In genomic region chr13:51792729-51793424, GRCm38 (mm10) we compare ENCODE assay signal across 7 mouse cellular contexts. TPM values are rescaled to one million over a fixed set of nuclear protein-coding genes. Genes with fewer than 3 reads are reported as not detected.
DNase-seq lines count a peak whose midpoint lies in the region; ATAC-seq and TF ChIP-seq lines count a peak whose summit lies in the region.

No protein-coding gene starts in this region.

- H3K9me3 ChIP-seq in G1E (replicated peaks): no peaks in the 10 kb centered on the region
- no peaks in the 10 kb centered on the region for H3K9me3 ChIP-seq in limb, embryonic 10.5 days (replicated peaks)

- DNase-seq in G1E (ENCODE audit: low spot score): peak; percentile 62
- peak; percentile 31 for DNase-seq in adrenal gland, postnatal 25 days
- peak; percentile 59 to 67 for DNase-seq in heart, postnatal 14 days
- peak; percentile 66 for DNase-seq in limb, embryonic 10.5 days (ENCODE audit: low spot score)
- peak; percentile 49 for DNase-seq in mesoderm, embryonic 11.5 days (ENCODE audit: low read depth, low spot score)
- DNase-seq in spleen, postnatal 14 days (ENCODE audit: low spot score in 2 of 2): peak; percentile 45 to 50

- no peak for ATAC-seq in G1E (ENCODE audit: extremely low read depth, insufficient number of reproducible peaks, low FRiP score, poor library complexity, severe bottlenecking)
- peak; percentile 38; the same call in 1 of the 2 replicates for ATAC-seq in erythroid progenitor cell, adult 5-6 weeks (replicated peaks; ENCODE audit: low FRiP score, poor library complexity, severe bottlenecking)

- peak overlapping the region; percentile 88 for H3K27ac ChIP-seq in limb, embryonic 10.5 days

- peak overlapping the region; percentile 86 for H3K4me3 ChIP-seq in G1E (ENCODE audit: low read depth, low read length)
- peak overlapping the region; percentile 90 for H3K4me3 ChIP-seq in limb, embryonic 10.5 days

- TF ChIP-seq CTCF in G1E (IDR thresholded peaks at IDR 0.05; ENCODE audit: low read depth, low read length): no peak

- intact Hi-C loops in heart, postnatal 14 days (cut with DNase I): loop anchor here (5.0 kb wide), 1 partner anchor 66 kb away; no protein-coding TSS in a partner anchor

- H3K27me3 ChIP-seq in G1E (ENCODE audit: insufficient read depth, low read length): no peaks in the 10 kb centered on the region; the same call in 1 of the 2 replicates
- peaks cover 29% of the 10 kb centered on the region for H3K27me3 ChIP-seq in limb, embryonic 10.5 days (ENCODE audit: low read depth, poor library complexity, severe bottlenecking)

- H3K4me1 ChIP-seq in G1E (ENCODE audit: insufficient read depth, low read depth, low read length): peaks cover 60% of the 10 kb centered on the region
- peaks cover 39% of the 10 kb centered on the region for H3K4me1 ChIP-seq in limb, embryonic 10.5 days

- H3K36me3 ChIP-seq in G1E (replicated peaks): peaks cover 42% of the 10 kb centered on the region
- H3K36me3 ChIP-seq in limb, embryonic 10.5 days: no peaks in the 10 kb centered on the region

- 2% methylated on average over 43 of the region's 43 CpGs for WGBS in limb, embryonic 10.5 days

RNA-seq across cellular contexts. Expression of gene Sema4d, which starts 0.7 kb away (rescaled TPM):
- total RNA-seq in G1E (2014; fragmentation: Nextera tagmentation) (62.1 and 66.9 TPM in 2 replicates), G1E (2017) (15.6 and 17.3 TPM in 2 replicates)
- 58.6 and 64.7 TPM in 2 replicates for polyA plus RNA-seq in G1E (2012)
- total RNA-seq in adrenal gland, postnatal 25 days (2021): 15.4 and 22.0 TPM in 2 replicates
- total RNA-seq in erythroid progenitor cell, adult 5-6 weeks (2015; ENCODE audit: low replicate concordance): 9.6 and 14.1 TPM in 2 replicates
- 6.3 and 10.2 TPM in 2 replicates for total RNA-seq in erythroid progenitor cell, adult 5-6 weeks (2017; ENCODE audit: low replicate concordance)
- 10 to 100 TPM; 78.3 to 78.4 TPM for total RNA-seq in heart, postnatal 14 days (2021)
- polyA plus RNA-seq in limb, embryonic 10.5 days (2016; fragmentation: Nextera tagmentation; extraction: Ambion mirVana): 5.9 and 6.0 TPM in 2 replicates

RNA-seq across cellular contexts. Expression of gene Gadd45g, which starts 53.6 kb away (rescaled TPM):
- total RNA-seq in G1E (2014; fragmentation: Nextera tagmentation) (6.6 and 8.1 TPM in 2 replicates), G1E (2017) (28.7 and 32.6 TPM in 2 replicates)
- 13.2 and 13.6 TPM in 2 replicates for polyA plus RNA-seq in G1E (2012)
- 15.2 and 29.0 TPM in 2 replicates for total RNA-seq in adrenal gland, postnatal 25 days (2021)
- total RNA-seq in erythroid progenitor cell, adult 5-6 weeks (2015; ENCODE audit: low replicate concordance): 4.3 TPM in 1 of 2 replicates, not detected in the other
- total RNA-seq in erythroid progenitor cell, adult 5-6 weeks (2017; ENCODE audit: low replicate concordance): 9.4 TPM in 1 of 2 replicates, not detected in the other
- 10 to 100 TPM; 31.7 to 32.6 TPM for total RNA-seq in heart, postnatal 14 days (2021)
- polyA plus RNA-seq in limb, embryonic 10.5 days (2016; fragmentation: Nextera tagmentation; extraction: Ambion mirVana): 14.3 and 18.6 TPM in 2 replicates
